Mouse (Mus musculus) right cerebral cortex, postnatal 25 days (tissue): ENCODE measurements at regions not wholly inside any gene's neighbourhood (a gene's known extent, or its start where the extent isn't known, plus 50 kb on each side); places are given as distances from the start of the nearest gene placed in this dataset.
"Not testable (repeated sequence)": the region's sequence is repeated elsewhere in the genome, so short reads cannot be mapped to it uniquely, and the experiment has no call there.

Source experiments
- DNase-seq: peaks from one replicate; pipeline ENCODE4 v3.0.0; 2022

- DNase-seq, result peak; percentile 2
These were observed 183.8 kb upstream of the Gria3 start for GRCm38 (mm10) chrX:41216827-41217226.

- not testable (repeated sequence) for DNase-seq
These were observed 150.9 kb upstream of the Gria3 start for GRCm38 (mm10) chrX:41249739-41250138.

- DNase-seq, result no peak
These were observed 147.7 kb upstream of the Gria3 start for GRCm38 (mm10) chrX:41252923-41253322.

- DNase-seq, result peak; percentile 41
These were observed 146.0 kb upstream of the Gria3 start for GRCm38 (mm10) chrX:41254695-41255094.

GRCm38 (mm10) chrX:41291098-41291497 is 109.6 kb upstream of the Gria3 start:
- DNase-seq, result no peak

- DNase-seq, result no peak
These were observed 84.2 kb upstream of the Gria3 start for GRCm38 (mm10) chrX:41316493-41316892.

- no peak for DNase-seq
These were observed 82.9 kb upstream of the Gria3 start for GRCm38 (mm10) chrX:41317740-41318139.

- no peak for DNase-seq
These were observed 80.8 kb upstream of the Gria3 start for GRCm38 (mm10) chrX:41319896-41320295.
